Mouse (Mus musculus) kidney, postnatal 10 days (tissue): ENCODE data around the gene Plxna2.

Source experiments
- DNase-seq: peaks from one replicate; pipeline ENCODE4 v3.0.0; 2021; ENCODE audit warnings: mixed read lengths

The Plxna2 gene

GRCm38 (mm10) chr1:194617918-194618317 lies at the start of gene Plxna2:
Gene Plxna2, plus strand, starts transcription at chr1:194618218.
- DNase-seq = no peak

- no peak for DNase-seq
Observed at GRCm38 (mm10) chr1:194573870-194574269, 44.1 kb upstream of the Plxna2 start.

DNA sequence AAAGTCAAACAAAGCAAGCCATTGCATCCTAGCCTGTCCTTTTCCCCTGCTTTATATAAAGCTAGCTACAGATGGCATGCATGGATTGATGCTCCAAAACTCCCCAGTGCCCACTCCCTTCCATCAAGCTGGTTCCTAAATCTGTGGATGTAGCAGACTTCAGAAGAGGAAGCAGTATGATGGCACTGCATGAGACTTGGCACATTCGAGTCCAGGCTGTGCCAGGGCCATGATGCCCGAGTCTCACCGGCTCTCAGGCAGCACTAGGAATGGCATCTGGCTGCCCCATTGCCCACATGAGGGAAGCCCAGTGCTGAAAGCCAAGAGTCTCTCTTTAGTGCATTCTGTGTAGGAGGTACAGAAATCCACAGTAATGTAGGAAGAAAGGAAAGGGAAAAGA lies 39.7 kb upstream of the Plxna2 start:
- DNase-seq = no peak

DNA sequence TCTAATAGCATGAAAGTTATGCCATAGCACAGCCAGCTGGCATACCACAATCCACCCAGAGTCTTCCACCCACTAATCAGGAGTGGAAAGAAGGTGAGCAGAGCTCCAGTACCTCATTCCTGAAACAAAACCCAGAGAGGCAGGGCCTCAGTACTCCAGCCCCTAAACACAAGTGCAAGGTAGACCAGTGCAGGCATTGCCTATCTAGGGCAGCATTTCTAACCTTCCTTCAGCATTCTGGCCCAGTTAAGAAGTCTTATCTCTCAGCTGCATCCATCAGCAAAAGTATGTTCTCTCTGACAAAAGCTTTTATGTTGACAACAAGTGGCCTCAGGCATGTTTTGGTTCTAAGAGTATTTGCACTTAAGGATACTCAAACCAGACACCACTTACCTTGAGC lies 37.5 kb upstream of the Plxna2 start:
- no peak for DNase-seq

- no peak for DNase-seq
Observed at GRCm38 (mm10) chr1:194586670-194587069, 31.3 kb upstream of the Plxna2 start.

DNA sequence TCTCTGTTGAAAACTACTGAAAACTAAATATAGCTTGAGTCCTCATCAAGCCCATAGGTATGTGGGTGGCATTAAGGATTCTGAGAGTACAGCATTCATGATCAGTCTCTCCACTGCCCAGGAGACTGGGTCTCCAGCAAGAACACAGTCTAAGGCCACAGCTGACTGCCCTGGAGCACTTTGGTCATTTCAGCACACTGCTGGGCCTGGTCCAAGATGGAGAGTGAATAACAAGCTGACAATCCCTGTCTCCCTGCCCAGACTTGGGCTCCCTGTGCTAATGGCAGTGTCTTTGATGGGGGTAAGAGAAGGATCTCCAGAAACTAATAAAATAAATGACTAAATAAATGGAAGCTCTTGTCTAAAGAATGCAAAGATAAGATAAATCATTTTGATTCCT lies 30.5 kb upstream of the Plxna2 start:
- peak; percentile 57 for DNase-seq

DNA sequence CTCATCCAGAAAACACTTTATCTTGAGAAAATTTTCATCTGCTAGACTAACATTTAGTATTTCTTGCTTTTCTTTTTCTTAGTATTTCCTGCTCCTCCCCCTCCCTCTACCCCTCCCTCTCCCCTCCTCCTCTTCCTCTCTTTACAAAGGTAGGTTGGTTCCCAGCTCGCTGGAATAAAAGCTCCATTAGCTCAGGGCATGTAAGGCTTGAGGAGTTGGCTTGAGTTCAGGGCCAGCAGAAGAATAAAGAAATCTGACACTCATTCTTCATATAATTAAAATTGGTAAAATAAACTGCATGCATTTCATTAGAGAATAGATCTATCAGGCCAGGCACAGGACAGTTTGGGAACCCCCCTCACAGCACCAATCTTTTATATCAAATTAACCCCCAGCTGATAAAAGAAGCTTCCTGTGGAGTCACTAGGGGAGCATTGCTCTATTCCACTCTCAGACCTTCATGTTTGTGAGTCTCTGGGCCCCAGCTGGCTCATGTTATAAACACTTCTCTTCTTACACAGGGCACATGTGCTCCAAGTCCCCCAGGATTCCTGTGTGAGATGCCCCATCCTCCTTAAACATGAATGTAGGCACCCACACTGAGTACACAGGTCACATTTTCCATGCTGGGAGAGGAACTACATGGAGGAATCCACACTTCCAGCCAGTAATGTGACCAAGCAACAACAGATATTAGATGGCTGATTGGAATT lies 29.9 kb upstream of the Plxna2 start:
- DNase-seq = no peak

GRCm38 (mm10) chr1:194588711-194589451 lies 29.1 kb upstream of the Plxna2 start:
- DNase-seq = peak; percentile 76

DNA sequence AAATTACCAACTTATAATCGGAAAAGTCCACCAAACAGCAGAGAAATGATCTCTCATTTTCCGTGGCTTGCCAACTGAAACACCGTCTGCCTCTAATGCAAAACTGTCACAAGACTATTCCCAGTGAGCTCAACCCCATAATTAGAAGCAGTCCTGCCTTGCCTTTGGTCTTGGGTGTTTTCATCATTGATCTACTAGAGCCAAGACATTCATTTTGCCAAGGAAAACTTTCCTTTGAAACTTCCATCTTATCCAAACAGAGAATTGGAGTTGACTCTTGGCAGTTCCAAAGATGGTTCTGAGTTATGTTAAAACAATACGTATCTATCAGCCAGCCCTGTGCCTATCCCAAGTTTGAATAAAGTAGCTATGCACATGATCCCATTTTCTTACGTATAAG lies 24.9 kb upstream of the Plxna2 start:
- no peak for DNase-seq

GRCm38 (mm10) chr1:194607406-194608261 lies 10.4 kb upstream of the Plxna2 start:
- DNase-seq = no peak

DNA sequence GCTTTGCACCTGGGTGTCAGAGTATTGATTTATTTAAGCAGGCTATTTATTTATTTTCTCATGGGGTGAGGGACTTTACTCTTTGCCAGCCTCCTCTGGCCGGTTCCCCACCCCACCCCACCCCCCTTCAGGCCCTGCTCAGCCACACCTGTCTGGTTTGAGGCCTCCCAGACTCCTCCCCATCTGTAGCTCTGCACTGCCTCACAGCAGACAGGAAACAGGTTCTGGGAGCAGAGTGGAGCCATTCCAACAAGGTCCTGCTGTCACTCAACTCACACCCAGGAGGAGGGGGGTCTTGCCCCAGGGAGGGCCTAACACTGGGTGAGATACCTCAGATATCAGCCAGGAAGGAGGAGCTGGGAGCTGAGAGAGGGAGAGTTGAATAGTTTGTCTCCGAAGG lies 7.5 kb upstream of the Plxna2 start:
- no peak for DNase-seq

- DNase-seq = no peak
Observed at GRCm38 (mm10) chr1:194612628-194613027, 5.4 kb upstream of the Plxna2 start.

DNA sequence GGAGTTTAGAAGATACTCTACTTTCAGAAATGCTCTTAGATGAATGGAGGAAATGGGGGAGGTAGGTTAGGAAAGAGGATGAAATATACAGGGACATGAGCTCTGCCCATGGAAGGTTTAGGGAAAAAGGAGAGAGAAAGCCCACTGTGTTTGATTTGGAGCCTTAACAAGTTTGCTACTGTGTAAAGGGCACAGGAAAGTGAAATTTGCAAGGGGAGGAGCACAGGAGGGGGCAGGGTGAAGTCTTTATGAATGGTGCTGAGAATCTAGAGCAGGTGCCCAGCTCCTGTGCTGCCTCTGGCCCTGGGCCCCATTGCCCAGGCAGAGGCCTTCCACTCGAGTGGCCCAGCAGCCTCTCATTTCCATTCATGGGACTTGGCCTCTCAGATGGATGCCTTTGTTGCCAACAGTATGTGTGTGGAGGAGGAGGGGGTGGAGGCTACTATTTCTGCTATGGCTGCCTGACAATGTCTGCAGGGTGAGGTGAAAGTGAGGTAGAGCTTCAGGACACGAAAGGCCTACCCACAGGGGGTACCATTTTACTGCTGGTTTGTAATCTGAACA lies 4.7 kb upstream of the Plxna2 start:
- no peak for DNase-seq

- peak; percentile 50 for DNase-seq
Observed at GRCm38 (mm10) chr1:194613923-194614830, 3.8 kb upstream of the Plxna2 start.

DNA sequence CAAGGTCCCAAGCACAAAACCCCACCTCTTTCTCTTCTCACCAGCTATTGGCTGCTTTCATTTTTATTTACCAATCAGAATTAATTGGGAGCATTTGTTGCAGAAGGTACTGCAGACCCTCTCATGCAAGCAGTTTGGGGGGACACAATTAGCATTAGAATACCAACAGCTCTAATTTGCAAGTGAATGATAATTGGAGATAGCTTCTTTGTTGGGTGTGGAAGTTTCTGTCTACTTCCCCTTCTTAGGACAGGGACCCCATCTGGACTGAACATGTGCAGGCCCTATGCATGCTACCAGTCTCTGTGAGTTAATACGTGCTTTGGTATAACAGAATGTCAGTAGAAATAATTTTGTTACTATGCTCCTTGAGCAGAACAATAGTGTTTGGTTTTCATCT lies 1.9 kb upstream of the Plxna2 start:
- DNase-seq = no peak

DNA sequence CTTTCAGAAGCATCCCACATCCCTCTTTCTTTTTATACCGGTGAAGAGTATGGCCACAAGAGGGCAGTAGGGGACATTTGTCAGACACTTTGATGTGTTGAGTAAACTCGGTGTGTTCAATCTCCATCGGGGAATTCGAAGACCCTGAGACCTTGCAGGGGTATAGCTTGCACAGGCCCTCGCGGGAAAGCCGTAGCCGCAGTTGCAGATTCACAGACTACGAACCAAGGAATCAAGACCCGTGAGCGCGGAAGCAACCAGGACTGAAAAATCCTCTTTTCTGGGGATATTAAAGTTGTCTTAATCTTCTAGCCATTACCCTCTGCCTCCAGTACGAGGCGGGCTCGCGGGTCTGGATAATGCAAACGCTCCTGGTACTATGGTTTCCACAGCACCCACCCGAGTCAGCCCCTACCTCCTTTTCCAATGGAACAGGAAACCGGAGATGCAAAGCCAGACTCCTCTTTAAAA lies 858 bp downstream of the Plxna2 start:
- DNase-seq = peak; percentile 90

GRCm38 (mm10) chr1:194619353-194620244 lies 1.6 kb downstream of the Plxna2 start:
- peak; percentile 93 for DNase-seq

GRCm38 (mm10) chr1:194620245-194620991 lies 2.4 kb downstream of the Plxna2 start:
- peak; percentile 75 for DNase-seq

DNA sequence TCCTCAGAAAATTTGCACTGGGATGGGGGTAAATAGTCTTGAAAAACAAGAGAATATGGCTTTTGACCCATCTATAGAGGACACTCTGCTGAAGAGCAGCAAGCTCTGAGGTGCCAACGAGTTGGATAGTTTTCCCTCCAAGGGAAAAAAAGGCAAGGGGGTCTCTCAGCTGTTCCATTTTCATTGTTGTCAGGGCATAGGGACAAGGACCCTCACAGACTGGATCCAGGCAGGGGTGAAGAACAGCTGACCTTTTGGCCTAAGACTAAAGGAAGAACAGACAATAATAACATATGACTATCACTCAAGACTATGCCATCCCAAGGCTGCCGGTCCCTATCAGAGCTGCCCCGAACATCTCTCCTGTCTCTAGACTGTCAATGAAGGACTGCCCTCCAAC lies 4.2 kb downstream of the Plxna2 start:
- no peak for DNase-seq

- no peak for DNase-seq
Observed at GRCm38 (mm10) chr1:194622677-194623076, 4.7 kb downstream of the Plxna2 start.
